Mouse (Mus musculus): ENCODE results near the gene Qpctl.

- TF ChIP-seq GATA1 (IDR thresholded peaks at IDR 0.05; ENCODE audit: low read length) (no peak), TAL1 (IDR thresholded peaks at IDR 0.05; ENCODE audit: low read length) (no peak)
These were observed 22.7 kb upstream of the Qpctl start for GRCm38 (mm10) chr7:19171831-19172230.
